Mouse (Mus musculus): ENCODE results near the gene Gga1. TPM values are rescaled to one million over a fixed set of nuclear protein-coding genes. Genes with fewer than 3 reads are reported as not detected.
"Not testable (repeated sequence)": the region's sequence is repeated elsewhere in the genome, so short reads cannot be mapped to it uniquely, and the experiment has no call there.

The Gga1 gene
- polyA plus RNA-seq, 1 experiment: 25.8 TPM

GRCm38 (mm10) chr15:78874989-78875388, 2.0 kb upstream of the Gga1 start:
- no peaks in the 10 kb centered on the region for H3K27me3 ChIP-seq (ENCODE audit: control insufficient read depth, insufficient read depth, low read length, poor library complexity, severe bottlenecking)
- peaks cover 8% of the 10 kb centered on the region for H3K4me1 ChIP-seq (ENCODE audit: control insufficient read depth, insufficient read depth, low read length)
- no peaks in the 10 kb centered on the region for H3K9me3 ChIP-seq (replicated peaks; ENCODE audit: control insufficient read depth, insufficient read depth, low read length, poor library complexity, severe bottlenecking)
- no peak for TF ChIP-seq CTCF (IDR thresholded peaks at IDR 0.05; ENCODE audit: low read depth, low read length)
- TF ChIP-seq EP300 (IDR thresholded peaks at IDR 0.05; ENCODE audit: insufficient read depth, low read depth, low read length): no peak
- no peak for TF ChIP-seq POLR2A (IDR thresholded peaks at IDR 0.05; ENCODE audit: insufficient read depth, low read length)
- H3K27ac ChIP-seq (ENCODE audit: insufficient read depth, low read length): peak overlapping the region; percentile 24
- H3K36me3 ChIP-seq (ENCODE audit: control insufficient read depth, insufficient read depth, low read length, poor library complexity, severe bottlenecking): no peaks in the 10 kb centered on the region
- no peak overlapping the region for H3K4me3 ChIP-seq (ENCODE audit: low read depth, low read length)
- no peak overlapping the region for H3K9ac ChIP-seq (ENCODE audit: low read depth, poor library complexity, severe bottlenecking)

GRCm38 (mm10) chr15:78875537-78875936, 1.5 kb upstream of the Gga1 start:
- peak overlapping the region; percentile 82 for H3K9ac ChIP-seq (ENCODE audit: low read depth, poor library complexity, severe bottlenecking)
- H3K4me3 ChIP-seq (ENCODE audit: low read depth, low read length): peak overlapping the region; percentile 31
- H3K27ac ChIP-seq (ENCODE audit: insufficient read depth, low read length): peak overlapping the region; percentile 24
- H3K36me3 ChIP-seq (ENCODE audit: control insufficient read depth, insufficient read depth, low read length, poor library complexity, severe bottlenecking): no peaks in the 10 kb centered on the region
- no peaks in the 10 kb centered on the region for H3K27me3 ChIP-seq (ENCODE audit: control insufficient read depth, insufficient read depth, low read length, poor library complexity, severe bottlenecking)
- TF ChIP-seq CTCF (IDR thresholded peaks at IDR 0.05; ENCODE audit: low read depth, low read length) (no peak), POLR2A (IDR thresholded peaks at IDR 0.05; ENCODE audit: insufficient read depth, low read length) (no peak), EP300 (IDR thresholded peaks at IDR 0.05; ENCODE audit: insufficient read depth, low read depth, low read length) (no peak)
- no peaks in the 10 kb centered on the region for H3K9me3 ChIP-seq (replicated peaks; ENCODE audit: control insufficient read depth, insufficient read depth, low read length, poor library complexity, severe bottlenecking)
- peaks cover 8% of the 10 kb centered on the region for H3K4me1 ChIP-seq (ENCODE audit: control insufficient read depth, insufficient read depth, low read length)

- Histone ChIP-seq H3K9ac (ENCODE audit: low read depth, poor library complexity, severe bottlenecking) (peak overlapping the region; percentile 82), H3K27me3 (ENCODE audit: control insufficient read depth, insufficient read depth, low read length, poor library complexity, severe bottlenecking) (no peaks in the 10 kb centered on the region), H3K27ac (ENCODE audit: insufficient read depth, low read length) (peak overlapping the region; percentile 56), H3K4me3 (ENCODE audit: low read depth, low read length) (peak overlapping the region; percentile 95), H3K4me1 (ENCODE audit: control insufficient read depth, insufficient read depth, low read length) (peaks cover 8% of the 10 kb centered on the region), H3K9me3 (replicated peaks; ENCODE audit: control insufficient read depth, insufficient read depth, low read length, poor library complexity, severe bottlenecking) (no peaks in the 10 kb centered on the region), H3K36me3 (ENCODE audit: control insufficient read depth, insufficient read depth, low read length, poor library complexity, severe bottlenecking) (no peaks in the 10 kb centered on the region)
- TF ChIP-seq EP300 (IDR thresholded peaks at IDR 0.05; ENCODE audit: insufficient read depth, low read depth, low read length) (no peak), CTCF (IDR thresholded peaks at IDR 0.05; ENCODE audit: low read depth, low read length) (peak; percentile 23)
Observed at GRCm38 (mm10) chr15:78876258-78876696, 713 bp upstream of the Gga1 start.

DNA sequence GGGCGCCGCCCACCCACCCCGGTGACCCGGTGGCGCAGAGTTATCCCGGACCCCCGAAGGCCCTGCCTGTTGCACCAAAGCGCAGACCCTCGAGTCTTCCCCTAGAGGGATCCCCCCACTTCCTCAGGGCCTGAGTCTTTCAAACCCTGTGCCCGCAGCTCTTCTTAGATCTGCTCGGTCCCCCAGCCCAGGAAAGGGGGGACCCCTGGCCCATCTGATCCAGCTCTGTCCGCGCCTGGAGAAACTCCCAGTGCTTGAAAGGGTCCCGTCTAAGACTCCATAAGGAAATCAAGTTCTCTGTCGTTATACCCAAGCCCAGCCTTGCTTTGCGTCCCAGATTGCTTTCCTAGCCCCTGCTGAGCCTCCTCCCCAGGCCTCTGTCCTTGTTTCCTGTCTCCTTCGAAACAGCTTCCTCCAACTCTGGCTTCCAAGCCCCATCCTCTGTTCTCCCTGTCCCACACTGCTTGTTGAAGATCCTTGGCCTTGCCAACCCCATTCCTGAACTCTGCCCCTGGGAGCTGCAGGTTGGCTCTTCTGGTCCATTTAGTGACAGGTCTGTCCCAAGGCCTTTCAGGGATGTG, 910 bp downstream of the Gga1 start:
- H3K9ac ChIP-seq (ENCODE audit: low read depth, poor library complexity, severe bottlenecking): peak overlapping the region; percentile 82

GRCm38 (mm10) chr15:78878792-78879516, 2.0 kb downstream of the Gga1 start:
- not testable (repeated sequence) for H3K4me1 ChIP-seq (ENCODE audit: control insufficient read depth, insufficient read depth, low read length); H3K9ac ChIP-seq (ENCODE audit: low read depth, poor library complexity, severe bottlenecking); H3K9me3 ChIP-seq (replicated peaks; ENCODE audit: control insufficient read depth, insufficient read depth, low read length, poor library complexity, severe bottlenecking); H3K27ac ChIP-seq (ENCODE audit: insufficient read depth, low read length); H3K27me3 ChIP-seq (ENCODE audit: control insufficient read depth, insufficient read depth, low read length, poor library complexity, severe bottlenecking); H3K36me3 ChIP-seq (ENCODE audit: control insufficient read depth, insufficient read depth, low read length, poor library complexity, severe bottlenecking); H3K4me3 ChIP-seq (ENCODE audit: low read depth, low read length)

More for the DNA sequence above, 910 bp downstream of the Gga1 start:
- Histone ChIP-seq H3K4me3 (ENCODE audit: low read depth, low read length) (peak overlapping the region; percentile 95), H3K9me3 (replicated peaks; ENCODE audit: control insufficient read depth, insufficient read depth, low read length, poor library complexity, severe bottlenecking) (no peaks in the 10 kb centered on the region), H3K27me3 (ENCODE audit: control insufficient read depth, insufficient read depth, low read length, poor library complexity, severe bottlenecking) (no peaks in the 10 kb centered on the region), H3K4me1 (ENCODE audit: control insufficient read depth, insufficient read depth, low read length) (peaks cover 8% of the 10 kb centered on the region), H3K36me3 (ENCODE audit: control insufficient read depth, insufficient read depth, low read length, poor library complexity, severe bottlenecking) (0 out of 2 replicates have a peak, but pooled peaks cover 1% of the 10 kb centered on the region), H3K27ac (ENCODE audit: insufficient read depth, low read length) (no peak overlapping the region)
- TF ChIP-seq CTCF (IDR thresholded peaks at IDR 0.05; ENCODE audit: low read depth, low read length) (no peak), EP300 (IDR thresholded peaks at IDR 0.05; ENCODE audit: insufficient read depth, low read depth, low read length) (no peak)

- no peak for TF ChIP-seq CTCF (IDR thresholded peaks at IDR 0.05; ENCODE audit: low read depth, low read length)
- TF ChIP-seq POLR2A (IDR thresholded peaks at IDR 0.05; ENCODE audit: insufficient read depth, low read length): no peak
- no peak for TF ChIP-seq EP300 (IDR thresholded peaks at IDR 0.05; ENCODE audit: insufficient read depth, low read depth, low read length)
- Histone ChIP-seq H3K9me3 (replicated peaks; ENCODE audit: control insufficient read depth, insufficient read depth, low read length, poor library complexity, severe bottlenecking) (no peaks in the 10 kb centered on the region), H3K9ac (ENCODE audit: low read depth, poor library complexity, severe bottlenecking) (no peak overlapping the region), H3K27ac (ENCODE audit: insufficient read depth, low read length) (no peak overlapping the region), H3K36me3 (ENCODE audit: control insufficient read depth, insufficient read depth, low read length, poor library complexity, severe bottlenecking) (peaks cover 12% of the 10 kb centered on the region), H3K27me3 (ENCODE audit: control insufficient read depth, insufficient read depth, low read length, poor library complexity, severe bottlenecking) (no peaks in the 10 kb centered on the region), H3K4me3 (ENCODE audit: low read depth, low read length) (no peak overlapping the region), H3K4me1 (ENCODE audit: control insufficient read depth, insufficient read depth, low read length) (no peaks in the 10 kb centered on the region)
Observed at GRCm38 (mm10) chr15:78880432-78880831, 3.4 kb downstream of the Gga1 start.

Measured in ES-Bruce4 (cell line).